Mouse (Mus musculus) G1E-ER4 (cell line): ENCODE data around the gene Cpeb1. TPM values are rescaled to one million over a fixed set of nuclear protein-coding genes. Genes with fewer than 3 reads are reported as not detected.

ENCODE experiments used
- GATA1 ChIP-seq: IDR thresholded peaks from one replicate; pipeline ENCODE4 v1.8.0; 2012; ENCODE audit warnings: low read length, inconsistent platforms
- polyA plus RNA-seq: library from polyadenylated mRNA; stranded (reverse); fragments of >175 nt; gene quantifications from 2 replicates; pipeline ENCODE4 v1.2.3, GENCODE M21; 2012

Gene Cpeb1
- polyA plus RNA-seq, result not detected in 2 replicates

DNA sequence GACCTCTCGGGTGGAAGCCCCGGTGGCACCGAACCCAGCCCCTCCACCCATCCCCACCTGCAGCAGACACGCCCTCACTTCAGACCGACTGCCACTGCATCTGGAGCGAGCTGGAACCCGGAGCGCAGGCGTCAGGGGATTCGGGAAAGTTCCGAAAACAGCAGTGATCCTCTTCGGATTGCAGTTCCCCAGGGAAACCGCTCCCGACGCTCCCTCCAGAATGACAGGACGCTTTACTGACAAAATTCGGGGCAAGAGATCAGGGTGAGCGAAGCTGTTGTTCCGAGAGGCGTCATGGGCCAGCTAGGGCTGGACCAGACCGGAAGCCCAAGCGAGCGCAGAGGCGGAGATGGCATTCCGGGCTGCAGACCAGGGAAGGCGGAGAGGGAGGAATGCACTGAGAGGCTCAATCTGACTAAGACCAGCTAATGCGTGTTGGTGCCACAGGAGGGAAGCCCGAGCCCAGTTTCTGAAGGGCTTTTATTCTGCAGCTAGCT, at the start of gene Cpeb1:
TSS of gene Cpeb1 (minus strand) at position 311 of the 497 bp plus-strand sequence.
- no peak for TF ChIP-seq GATA1

DNA sequence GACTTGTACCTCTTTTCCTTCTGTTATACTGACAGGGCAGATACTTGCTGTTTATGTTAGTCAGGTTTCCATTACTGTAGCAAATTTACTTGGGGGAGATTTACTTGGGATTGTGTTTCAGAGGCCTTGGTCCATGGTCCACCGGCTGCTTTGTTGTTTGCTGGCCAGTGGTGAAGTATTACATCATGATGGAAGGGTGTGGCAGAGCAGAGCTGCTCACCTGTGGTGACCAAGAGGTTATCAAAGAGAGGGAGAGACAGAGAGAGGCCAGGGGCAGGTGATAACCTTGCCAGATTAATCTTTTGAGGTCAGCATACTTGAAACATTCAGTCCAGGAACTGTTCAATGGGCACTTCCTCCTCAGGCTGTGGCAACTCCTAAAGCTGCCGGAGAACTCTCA, 45.8 kb upstream of the Cpeb1 start:
- TF ChIP-seq GATA1, result no peak

- TF ChIP-seq GATA1, result no peak
These were observed 42.9 kb upstream of the Cpeb1 start, which contains the start of gene BC048679 for GRCm38 (mm10) chr7:81498181-81498580. Gene BC048679, minus strand, starts transcription at chr7:81498281.

- TF ChIP-seq GATA1, result no peak
These were observed 41.9 kb upstream of the Cpeb1 start for GRCm38 (mm10) chr7:81497171-81497570.

DNA sequence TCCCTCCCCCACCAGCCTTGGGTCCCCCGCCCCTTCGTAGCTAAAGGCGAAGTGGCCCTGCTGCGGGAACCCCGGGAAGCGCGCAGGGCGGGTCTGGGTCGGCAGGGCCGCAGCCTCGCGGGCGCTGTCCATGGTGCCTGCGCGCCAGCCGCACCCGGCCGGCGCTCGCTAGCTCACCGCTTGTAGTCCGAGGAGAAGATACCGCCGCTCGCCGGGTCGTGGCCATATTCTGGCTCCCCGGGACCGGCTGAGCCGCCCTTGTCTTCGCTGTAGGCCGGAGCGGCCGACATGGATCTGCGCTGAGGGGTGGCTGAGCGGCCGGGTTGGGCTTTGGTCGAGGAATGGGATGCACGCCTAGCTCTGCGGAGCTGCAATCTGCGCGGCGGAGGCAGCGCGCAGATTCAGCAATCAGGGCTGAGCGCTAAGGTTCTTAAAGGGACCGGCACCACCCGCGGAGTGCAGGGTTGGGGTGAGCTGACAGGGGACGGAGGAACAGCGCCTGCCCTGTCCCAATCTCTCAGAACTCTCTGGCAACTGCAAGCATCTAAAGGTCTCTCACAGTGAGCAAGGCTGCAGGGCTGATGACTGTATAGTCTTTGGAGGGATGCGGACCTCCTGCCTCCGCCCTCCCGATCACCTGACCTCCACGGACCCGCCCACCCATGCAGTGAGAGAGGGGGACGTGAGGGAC, 38.2 kb upstream of the Cpeb1 start, which contains the start of gene Ap3b2:
TSS of gene Ap3b2 (minus strand) at position 595 of the 691 bp plus-strand sequence.
- no peak for TF ChIP-seq GATA1

DNA sequence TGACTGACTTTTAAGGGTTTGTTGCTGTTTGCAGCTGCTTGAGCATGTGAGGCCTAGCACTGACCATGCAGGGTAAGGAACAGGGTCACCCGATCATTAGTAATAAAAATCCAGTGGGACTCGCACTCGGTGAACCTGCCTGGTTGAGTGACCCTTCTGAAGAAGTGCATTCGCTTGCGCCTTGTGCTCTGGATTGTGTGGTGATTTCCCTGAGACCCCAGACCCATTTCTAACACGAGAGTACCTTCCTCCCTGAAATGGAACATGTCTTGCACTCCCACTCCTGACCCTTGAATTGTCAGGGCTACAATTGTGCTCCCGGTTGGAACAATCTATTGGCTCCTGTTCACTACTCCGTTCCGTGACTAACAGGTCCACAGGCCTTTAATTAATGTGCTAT, 37.4 kb upstream of the Cpeb1 start:
- TF ChIP-seq GATA1, result no peak

DNA sequence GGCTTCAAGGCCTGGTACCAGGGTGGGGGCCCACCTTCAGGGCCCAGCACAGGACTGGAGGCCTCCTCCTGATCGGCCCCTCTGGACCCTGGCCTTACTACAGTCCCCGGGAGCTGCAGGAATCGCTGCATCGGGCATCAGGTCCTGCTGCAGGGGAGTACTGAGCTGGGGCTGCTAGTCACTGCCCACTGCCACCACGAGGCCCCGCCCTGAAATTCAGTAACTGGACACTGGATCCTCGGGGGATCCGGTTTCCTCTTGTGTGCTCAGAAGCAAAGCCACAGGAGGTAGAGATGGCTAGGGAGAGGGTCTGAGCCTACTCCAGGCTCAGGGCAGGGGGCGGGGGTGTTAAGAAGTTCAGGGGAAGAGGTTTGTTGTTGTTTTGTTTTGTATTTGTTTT, 34.4 kb upstream of the Cpeb1 start:
- TF ChIP-seq GATA1, result no peak

GRCm38 (mm10) chr7:81480800-81481199, 25.5 kb upstream of the Cpeb1 start:
- no peak for TF ChIP-seq GATA1

DNA sequence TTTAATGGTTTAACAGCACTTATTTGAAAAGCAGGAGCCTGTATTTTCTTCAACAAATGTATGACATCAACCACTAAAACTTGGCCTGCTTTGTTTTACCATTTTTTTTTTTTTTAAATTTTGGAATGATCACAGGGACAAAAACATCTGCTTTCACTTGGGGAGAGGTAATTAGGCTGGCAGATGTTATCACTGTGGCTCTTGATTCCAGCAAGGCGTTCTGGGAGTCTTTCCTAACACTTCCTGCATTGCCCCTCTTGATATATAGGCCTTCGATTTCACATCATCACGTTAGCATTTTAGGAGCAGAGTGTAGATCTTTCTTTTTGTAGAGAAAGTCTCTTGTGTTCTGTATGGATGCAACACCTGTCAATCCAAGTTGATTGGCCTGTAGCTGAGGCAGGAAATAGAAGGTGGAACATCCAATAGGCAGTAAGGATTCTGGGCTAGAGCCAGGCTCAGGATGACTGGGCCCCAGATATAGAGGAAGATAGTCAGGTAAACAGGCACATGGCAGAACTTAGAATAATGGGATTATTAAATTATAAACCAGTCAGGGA, 24.3 kb upstream of the Cpeb1 start:
- no peak for TF ChIP-seq GATA1

GRCm38 (mm10) chr7:81476833-81477232, 21.6 kb upstream of the Cpeb1 start:
- no peak for TF ChIP-seq GATA1

GRCm38 (mm10) chr7:81475221-81475620, 20.0 kb upstream of the Cpeb1 start:
- TF ChIP-seq GATA1, result no peak

- TF ChIP-seq GATA1, result no peak
These were observed 9.7 kb upstream of the Cpeb1 start for GRCm38 (mm10) chr7:81464906-81465450.

- TF ChIP-seq GATA1, result no peak
These were observed 8.9 kb upstream of the Cpeb1 start for GRCm38 (mm10) chr7:81464116-81464515.

DNA sequence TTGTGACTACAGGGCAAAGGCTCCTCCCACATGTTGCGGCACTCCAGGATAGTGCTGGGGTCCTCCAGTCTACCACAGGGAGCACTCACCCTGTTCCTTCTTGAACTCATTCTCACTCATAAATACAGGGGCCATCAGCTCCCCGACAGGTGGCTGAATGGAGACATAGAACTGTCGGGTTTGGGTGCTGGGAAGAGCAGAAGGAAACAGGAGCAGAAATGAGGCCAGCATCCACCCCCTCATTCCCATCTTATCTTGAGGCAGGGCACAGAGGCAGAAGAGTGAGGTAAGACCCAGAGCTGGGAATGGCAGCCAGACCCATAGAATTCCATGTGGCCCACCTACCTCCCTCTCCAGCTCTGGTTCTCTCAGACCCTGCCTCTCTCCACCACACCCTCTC, 7.5 kb upstream of the Cpeb1 start:
- TF ChIP-seq GATA1, result no peak

- TF ChIP-seq GATA1, result no peak
These were observed 780 bp downstream of the Cpeb1 start for GRCm38 (mm10) chr7:81454331-81455039.
